Mouse (Mus musculus): ENCODE measurements at regions not wholly inside any gene's neighbourhood (a gene's known extent, or its start where the extent isn't known, plus 50 kb on each side); places are given as distances from the start of the nearest gene placed in this dataset.

GRCm38 (mm10) chr4:12492468-12492867 is 320.7 kb upstream of the Fam92a start:
- no peaks in the 10 kb centered on the region for H3K36me3 ChIP-seq (ENCODE audit: control insufficient read depth, insufficient read depth, low read length, poor library complexity, severe bottlenecking)
- no peak for DNase-seq (ENCODE audit: low read depth, low spot score)
- H3K27me3 ChIP-seq (ENCODE audit: control insufficient read depth, insufficient read depth, low read length, poor library complexity, severe bottlenecking), result no peaks in the 10 kb centered on the region

- no peaks in the 10 kb centered on the region for H3K27me3 ChIP-seq (ENCODE audit: control insufficient read depth, insufficient read depth, low read length, poor library complexity, severe bottlenecking)
- no peak for DNase-seq (ENCODE audit: low read depth, low spot score)
- H3K36me3 ChIP-seq (ENCODE audit: control insufficient read depth, insufficient read depth, low read length, poor library complexity, severe bottlenecking), result no peaks in the 10 kb centered on the region
Measured at GRCm38 (mm10) chr4:12491306-12491705, 319.5 kb upstream of the Fam92a start.

GRCm38 (mm10) chr4:12490066-12490465 is 318.3 kb upstream of the Fam92a start:
- no peaks in the 10 kb centered on the region for H3K36me3 ChIP-seq (ENCODE audit: control insufficient read depth, insufficient read depth, low read length, poor library complexity, severe bottlenecking)
- H3K27me3 ChIP-seq (ENCODE audit: control insufficient read depth, insufficient read depth, low read length, poor library complexity, severe bottlenecking), result no peaks in the 10 kb centered on the region
- no peak for DNase-seq (ENCODE audit: low read depth, low spot score)

GRCm38 (mm10) chr4:12489358-12489757 is 317.5 kb upstream of the Fam92a start:
- DNase-seq (ENCODE audit: low read depth, low spot score), result no peak
- no peaks in the 10 kb centered on the region for H3K27me3 ChIP-seq (ENCODE audit: control insufficient read depth, insufficient read depth, low read length, poor library complexity, severe bottlenecking)

GRCm38 (mm10) chr4:12481481-12481880 is 309.7 kb upstream of the Fam92a start:
- no peak for DNase-seq (ENCODE audit: low read depth, low spot score)
- H3K36me3 ChIP-seq (ENCODE audit: control insufficient read depth, insufficient read depth, low read length, poor library complexity, severe bottlenecking), result no peaks in the 10 kb centered on the region
- H3K27me3 ChIP-seq (ENCODE audit: control insufficient read depth, insufficient read depth, low read length, poor library complexity, severe bottlenecking), result no peaks in the 10 kb centered on the region

More at GRCm38 (mm10) chr4:12489358-12489757, 317.5 kb upstream of the Fam92a start:
- no peaks in the 10 kb centered on the region for H3K36me3 ChIP-seq (ENCODE audit: control insufficient read depth, insufficient read depth, low read length, poor library complexity, severe bottlenecking)

- DNase-seq (ENCODE audit: low read depth, low spot score), result no peak
- no peaks in the 10 kb centered on the region for H3K27me3 ChIP-seq (ENCODE audit: control insufficient read depth, insufficient read depth, low read length, poor library complexity, severe bottlenecking)
- no peaks in the 10 kb centered on the region for H3K36me3 ChIP-seq (ENCODE audit: control insufficient read depth, insufficient read depth, low read length, poor library complexity, severe bottlenecking)
Measured at GRCm38 (mm10) chr4:12476717-12477116, 304.9 kb upstream of the Fam92a start.

- no peaks in the 10 kb centered on the region for H3K27me3 ChIP-seq (ENCODE audit: control insufficient read depth, insufficient read depth, low read length, poor library complexity, severe bottlenecking)
- H3K36me3 ChIP-seq (ENCODE audit: control insufficient read depth, insufficient read depth, low read length, poor library complexity, severe bottlenecking), result no peaks in the 10 kb centered on the region
- DNase-seq (ENCODE audit: low read depth, low spot score), result no peak
Measured at GRCm38 (mm10) chr4:12474981-12475568, 303.3 kb upstream of the Fam92a start.

- no peak for DNase-seq (ENCODE audit: low read depth, low spot score)
- Histone ChIP-seq H3K36me3 (ENCODE audit: control insufficient read depth, insufficient read depth, low read length, poor library complexity, severe bottlenecking) (no peaks in the 10 kb centered on the region), H3K27me3 (ENCODE audit: control insufficient read depth, insufficient read depth, low read length, poor library complexity, severe bottlenecking) (no peaks in the 10 kb centered on the region)
Measured at GRCm38 (mm10) chr4:12474421-12474820, 302.6 kb upstream of the Fam92a start.

GRCm38 (mm10) chr4:12461701-12462100 is 289.9 kb upstream of the Fam92a start:
- no peaks in the 10 kb centered on the region for H3K27me3 ChIP-seq (ENCODE audit: control insufficient read depth, insufficient read depth, low read length, poor library complexity, severe bottlenecking)
- H3K36me3 ChIP-seq (ENCODE audit: control insufficient read depth, insufficient read depth, low read length, poor library complexity, severe bottlenecking), result no peaks in the 10 kb centered on the region
- no peak for DNase-seq (ENCODE audit: low read depth, low spot score)

GRCm38 (mm10) chr4:12461251-12461650 is 289.4 kb upstream of the Fam92a start:
- H3K27me3 ChIP-seq (ENCODE audit: control insufficient read depth, insufficient read depth, low read length, poor library complexity, severe bottlenecking), result no peaks in the 10 kb centered on the region
- no peaks in the 10 kb centered on the region for H3K36me3 ChIP-seq (ENCODE audit: control insufficient read depth, insufficient read depth, low read length, poor library complexity, severe bottlenecking)
- no peak for DNase-seq (ENCODE audit: low read depth, low spot score)

GRCm38 (mm10) chr4:12457978-12458597 is 286.3 kb upstream of the Fam92a start:
- H3K36me3 ChIP-seq (ENCODE audit: control insufficient read depth, insufficient read depth, low read length, poor library complexity, severe bottlenecking), result no peaks in the 10 kb centered on the region
- no peaks in the 10 kb centered on the region for H3K27me3 ChIP-seq (ENCODE audit: control insufficient read depth, insufficient read depth, low read length, poor library complexity, severe bottlenecking)
- no peak for DNase-seq (ENCODE audit: low read depth, low spot score)

- H3K27me3 ChIP-seq (ENCODE audit: control insufficient read depth, insufficient read depth, low read length, poor library complexity, severe bottlenecking), result no peaks in the 10 kb centered on the region
- DNase-seq (ENCODE audit: low read depth, low spot score), result no peak
- no peaks in the 10 kb centered on the region for H3K36me3 ChIP-seq (ENCODE audit: control insufficient read depth, insufficient read depth, low read length, poor library complexity, severe bottlenecking)
Measured at GRCm38 (mm10) chr4:12452086-12452485, 280.3 kb upstream of the Fam92a start.

- no peaks in the 10 kb centered on the region for H3K27me3 ChIP-seq (ENCODE audit: control insufficient read depth, insufficient read depth, low read length, poor library complexity, severe bottlenecking)
- DNase-seq (ENCODE audit: low read depth, low spot score), result no peak
- no peaks in the 10 kb centered on the region for H3K36me3 ChIP-seq (ENCODE audit: control insufficient read depth, insufficient read depth, low read length, poor library complexity, severe bottlenecking)
Measured at GRCm38 (mm10) chr4:12425507-12425906, 253.7 kb upstream of the Fam92a start.

GRCm38 (mm10) chr4:12421628-12422319 is 250.0 kb upstream of the Fam92a start:
- no peaks in the 10 kb centered on the region for H3K36me3 ChIP-seq (ENCODE audit: control insufficient read depth, insufficient read depth, low read length, poor library complexity, severe bottlenecking)
- no peaks in the 10 kb centered on the region for H3K27me3 ChIP-seq (ENCODE audit: control insufficient read depth, insufficient read depth, low read length, poor library complexity, severe bottlenecking)
- DNase-seq (ENCODE audit: low read depth, low spot score), result no peak

- Histone ChIP-seq H3K27me3 (ENCODE audit: control insufficient read depth, insufficient read depth, low read length, poor library complexity, severe bottlenecking) (no peaks in the 10 kb centered on the region), H3K36me3 (ENCODE audit: control insufficient read depth, insufficient read depth, low read length, poor library complexity, severe bottlenecking) (no peaks in the 10 kb centered on the region)
- DNase-seq (ENCODE audit: low read depth, low spot score), result no peak
Measured at GRCm38 (mm10) chr4:12418086-12418485, 246.3 kb upstream of the Fam92a start.

All from splenic B cell, adult 2 months (primary cell).